Mouse (Mus musculus) liver, embryonic 16.5 days (tissue): ENCODE data around the gene Pde11a. TPM values are rescaled to one million over a fixed set of nuclear protein-coding genes. Genes with fewer than 3 reads are reported as not detected.
A peak's percentile ranks its signal among the peaks of the same experiment; 100 is the strongest.

Experiments
- ATAC-seq: fragments of 200-750 bp; cut with Nextera tagmentation; 2 replicates; pipeline ENCODE4 v1.8.0; 2017; ENCODE audit warnings: low read depth, mild to moderate bottlenecking, moderate number of reproducible peaks, moderate library complexity
- H3K27ac ChIP-seq: fragments of 300-500 bp; sonication (generic); 2 replicates; pipeline ENCODE4 v1.5.1; 2014; ENCODE audit warnings: mild to moderate bottlenecking, low read length
- H3K27me3 ChIP-seq: fragments of 300-500 bp; sonication (generic); 2 replicates; pipeline ENCODE4 v1.6.1; 2014; ENCODE audit warnings: low read depth, low read length, mixed read lengths; ENCODE audit not compliant: control insufficient read depth, insufficient read depth
- H3K36me3 ChIP-seq: fragments of 300-500 bp; sonication (generic); 2 replicates; pipeline ENCODE4 v1.6.1; 2014; ENCODE audit warnings: mild to moderate bottlenecking; ENCODE audit not compliant: control insufficient read depth, insufficient read depth
- H3K4me1 ChIP-seq: fragments of 300-500 bp; sonication (generic); 2 replicates; pipeline ENCODE4 v1.6.1; 2014; ENCODE audit warnings: low read depth, low read length, mixed read lengths; ENCODE audit not compliant: control insufficient read depth
- H3K4me2 ChIP-seq: fragments of 300-500 bp; sonication (generic); 2 replicates; pipeline ENCODE4 v1.6.1; 2014; ENCODE audit warnings: low read depth, low read length, mixed read lengths
- H3K4me3 ChIP-seq: fragments of 300-500 bp; sonication (generic); 2 replicates; pipeline ENCODE4 v1.5.1; 2014; ENCODE audit warnings: low read depth, mild to moderate bottlenecking, low read length
- H3K9ac ChIP-seq: fragments of 300-500 bp; sonication (generic); 2 replicates; pipeline ENCODE4 v1.6.1; 2014; ENCODE audit warnings: low read depth, low read length
- H3K9me3 ChIP-seq: fragments of 300-500 bp; sonication (generic); replicated peaks from 2 replicates; pipeline ENCODE4 v1.6.1; 2016; ENCODE audit warnings: low read length; ENCODE audit not compliant: control insufficient read depth
- whole genome bisulfite sequencing: fragments of 180-500 bp; shearing (Covaris S2); extraction: QIAGEN DNeasy Blood & Tissue Kit; methylation state at CpG from one replicate; pipeline ENCODE4 v1.1.7; 2014; ENCODE audit not compliant: insufficient replicate concordance; 5-methylcytosine and 5-hydroxymethylcytosine counted together
- polyA plus RNA-seq: library from polyadenylated mRNA; unstranded; fragments of >200 nt; fragmentation: Nextera tagmentation; extraction: Ambion mirVana; gene quantifications from 2 replicates; pipeline ENCODE4 v1.2.1, GENCODE M21; 2015

Pde11a gene
- polyA plus RNA-seq, 1 experiment from 2014 or later, result 0.05 TPM

- Histone ChIP-seq H3K4me3 (no peak overlapping the region), H3K36me3 (no peaks in the 10 kb centered on the region), H3K4me1 (no peaks in the 10 kb centered on the region), H3K9ac (no peak overlapping the region), H3K9me3 (no peaks in the 10 kb centered on the region), H3K27me3 (no peaks in the 10 kb centered on the region), H3K27ac (no peak overlapping the region), H3K4me2 (no peak overlapping the region)
- WGBS, result 60% methylated on average over 4 of the region's 4 CpGs
- no peak for ATAC-seq
Measured at GRCm38 (mm10) chr2:76050911-76051310, 287.7 kb downstream of the Pde11a start.

- H3K9me3 ChIP-seq, result no peaks in the 10 kb centered on the region
- no peaks in the 10 kb centered on the region for H3K36me3 ChIP-seq
- no peak overlapping the region for H3K4me3 ChIP-seq
- WGBS, result 68% methylated on average over 10 of the region's 10 CpGs
- no peak for ATAC-seq
- H3K4me2 ChIP-seq, result no peak overlapping the region
- H3K4me1 ChIP-seq, result no peaks in the 10 kb centered on the region
- no peak overlapping the region for H3K9ac ChIP-seq
- H3K27ac ChIP-seq, result no peak overlapping the region
- no peaks in the 10 kb centered on the region for H3K27me3 ChIP-seq
Measured at GRCm38 (mm10) chr2:76050092-76050491, 288.5 kb downstream of the Pde11a start.

GRCm38 (mm10) chr2:76049529-76049928 lies 289.0 kb downstream of the Pde11a start:
- Histone ChIP-seq H3K4me2 (no peak overlapping the region), H3K27ac (no peak overlapping the region), H3K9me3 (no peaks in the 10 kb centered on the region), H3K9ac (no peak overlapping the region), H3K27me3 (no peaks in the 10 kb centered on the region), H3K4me1 (no peaks in the 10 kb centered on the region), H3K4me3 (no peak overlapping the region), H3K36me3 (no peaks in the 10 kb centered on the region)
- no peak for ATAC-seq
- WGBS, result 61% methylated on average over 8 of the region's 8 CpGs

GRCm38 (mm10) chr2:76047740-76048139 lies 290.8 kb downstream of the Pde11a start:
- Histone ChIP-seq H3K27me3 (no peaks in the 10 kb centered on the region), H3K4me1 (no peaks in the 10 kb centered on the region), H3K27ac (no peak overlapping the region), H3K9ac (no peak overlapping the region), H3K4me2 (no peak overlapping the region), H3K9me3 (no peaks in the 10 kb centered on the region), H3K36me3 (no peaks in the 10 kb centered on the region), H3K4me3 (no peak overlapping the region)
- no peak for ATAC-seq
- WGBS, result 78% methylated on average over 12 of the region's 12 CpGs

GRCm38 (mm10) chr2:76042210-76042609 lies 296.4 kb downstream of the Pde11a start:
- 23% methylated on average over 10 of the region's 10 CpGs for WGBS
- Histone ChIP-seq H3K4me3 (no peak overlapping the region), H3K4me2 (no peak overlapping the region), H3K9me3 (no peaks in the 10 kb centered on the region), H3K27me3 (no peaks in the 10 kb centered on the region), H3K9ac (no peak overlapping the region), H3K27ac (no peak overlapping the region), H3K4me1 (no peaks in the 10 kb centered on the region), H3K36me3 (no peaks in the 10 kb centered on the region)
- peak; percentile 19; the same call in 1 of the 2 replicates for ATAC-seq

- no peak for ATAC-seq
- H3K4me1 ChIP-seq, result no peaks in the 10 kb centered on the region
- H3K9ac ChIP-seq, result no peak overlapping the region
- no peak overlapping the region for H3K27ac ChIP-seq
- H3K36me3 ChIP-seq, result no peaks in the 10 kb centered on the region
- H3K9me3 ChIP-seq, result no peaks in the 10 kb centered on the region
- 62% methylated on average over 7 of the region's 7 CpGs for WGBS
- no peak overlapping the region for H3K4me2 ChIP-seq
- no peak overlapping the region for H3K4me3 ChIP-seq
- no peaks in the 10 kb centered on the region for H3K27me3 ChIP-seq
Measured at GRCm38 (mm10) chr2:76040116-76040515, 298.5 kb downstream of the Pde11a start.

GRCm38 (mm10) chr2:76030080-76030479 lies 308.5 kb downstream of the Pde11a start:
- Histone ChIP-seq H3K27ac (no peak overlapping the region), H3K4me1 (no peaks in the 10 kb centered on the region), H3K9me3 (no peaks in the 10 kb centered on the region), H3K4me3 (no peak overlapping the region), H3K4me2 (no peak overlapping the region), H3K27me3 (no peaks in the 10 kb centered on the region), H3K9ac (no peak overlapping the region), H3K36me3 (no peaks in the 10 kb centered on the region)
- 49% methylated on average over 8 of the region's 8 CpGs for WGBS
- ATAC-seq, result no peak

GRCm38 (mm10) chr2:76029081-76029901 lies 309.3 kb downstream of the Pde11a start:
- peak overlapping the region; percentile 9; the same call in 1 of the 2 replicates for H3K4me2 ChIP-seq
- no peak for ATAC-seq
- H3K27ac ChIP-seq, result no peak overlapping the region
- H3K36me3 ChIP-seq, result no peaks in the 10 kb centered on the region
- no peak overlapping the region for H3K9ac ChIP-seq
- WGBS, result 31% methylated on average over 20 of the region's 20 CpGs
- no peaks in the 10 kb centered on the region for H3K9me3 ChIP-seq
- no peaks in the 10 kb centered on the region for H3K4me1 ChIP-seq
- H3K4me3 ChIP-seq, result no peak overlapping the region
- H3K27me3 ChIP-seq, result no peaks in the 10 kb centered on the region

- no peak overlapping the region for H3K9ac ChIP-seq
- H3K4me3 ChIP-seq, result no peak overlapping the region
- H3K4me2 ChIP-seq, result no peak overlapping the region
- no peak overlapping the region for H3K27ac ChIP-seq
- H3K9me3 ChIP-seq, result no peaks in the 10 kb centered on the region
- ATAC-seq, result no peak
- H3K27me3 ChIP-seq, result no peaks in the 10 kb centered on the region
- WGBS, result 33% methylated on average over 7 of the region's 7 CpGs
- no peaks in the 10 kb centered on the region for H3K36me3 ChIP-seq
- no peaks in the 10 kb centered on the region for H3K4me1 ChIP-seq
Measured at GRCm38 (mm10) chr2:76016890-76017289, 321.7 kb downstream of the Pde11a start.
